Mouse (Mus musculus) heart, postnatal 14 days (tissue): ENCODE data around the gene Cenpb. TPM values are rescaled to one million over a fixed set of nuclear protein-coding genes. Genes with fewer than 3 reads are reported as not detected.

Experiments
- DNase-seq, 2 experiments: peaks; one replicate each; pipeline ENCODE4 v3.0.0; 2021 to 2022
- intact Hi-C: fragments of 180-260 bp; cut with DNase I; formaldehyde crosslinking; loops from one replicate; pipeline ENCODE4 v1.15.1; 2025
- total RNA-seq, 2 experiments: library from RNA; stranded (reverse); gene quantifications; 2 replicates each; pipeline ENCODE4 v1.2.3; 2021

The Cenpb gene
- total RNA-seq, 2 experiments from 2014 or later: 60.6 to 61.0 TPM

GRCm38 (mm10) chr2:131171401-131172104 lies 8.3 kb downstream of the Cenpb start:
- peak; percentile 68 to 72 for DNase-seq

DNA sequence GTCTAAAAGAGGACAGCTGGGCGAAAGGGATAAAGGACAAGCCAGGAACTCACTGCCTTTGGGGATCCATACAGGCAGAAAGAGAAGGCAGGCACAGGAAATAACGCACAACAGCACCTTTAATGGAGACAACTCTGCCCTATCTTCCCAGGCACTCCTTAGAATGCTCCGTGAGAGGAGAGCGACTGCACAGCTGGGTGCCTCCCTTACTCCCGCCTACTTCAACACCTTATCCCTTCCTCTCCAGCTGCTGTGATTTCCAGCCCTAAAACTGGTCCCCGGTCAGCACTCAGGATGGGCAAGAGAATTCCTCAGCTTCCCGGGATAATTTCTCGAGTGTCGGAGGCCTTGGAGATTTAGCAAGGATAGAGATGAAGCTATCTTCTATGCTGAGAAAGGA lies 8.9 kb downstream of the Cenpb start:
- intact Hi-C loops: no loop called here
- no peak for DNase-seq

More at GRCm38 (mm10) chr2:131171401-131172104, 8.3 kb downstream of the Cenpb start:
- intact Hi-C loops: no loop called here

DNA sequence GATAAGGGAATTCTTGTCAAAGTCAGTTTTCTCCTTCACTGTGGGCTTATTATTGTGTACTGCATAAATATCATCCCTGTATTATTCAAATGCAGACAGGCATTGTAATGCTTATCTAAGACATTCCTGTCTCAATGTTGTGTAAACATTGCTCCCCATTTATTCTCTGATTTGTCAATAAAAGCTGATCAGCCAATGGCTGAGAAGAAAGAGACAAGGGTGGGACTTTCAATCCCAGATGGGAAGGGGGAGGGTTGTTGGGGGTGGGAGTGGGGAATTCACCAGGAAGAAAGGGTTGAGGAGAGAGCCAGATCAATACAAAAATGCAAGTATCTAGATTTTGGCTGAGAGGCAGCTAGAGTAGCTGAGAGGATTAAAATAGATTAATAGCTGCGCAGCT lies 11.0 kb downstream of the Cenpb start:
- intact Hi-C loops: no loop called here
- DNase-seq: no peak

- intact Hi-C loops: no loop called here
- DNase-seq: no peak
These were observed 11.9 kb downstream of the Cenpb start for GRCm38 (mm10) chr2:131167984-131168383.

DNA sequence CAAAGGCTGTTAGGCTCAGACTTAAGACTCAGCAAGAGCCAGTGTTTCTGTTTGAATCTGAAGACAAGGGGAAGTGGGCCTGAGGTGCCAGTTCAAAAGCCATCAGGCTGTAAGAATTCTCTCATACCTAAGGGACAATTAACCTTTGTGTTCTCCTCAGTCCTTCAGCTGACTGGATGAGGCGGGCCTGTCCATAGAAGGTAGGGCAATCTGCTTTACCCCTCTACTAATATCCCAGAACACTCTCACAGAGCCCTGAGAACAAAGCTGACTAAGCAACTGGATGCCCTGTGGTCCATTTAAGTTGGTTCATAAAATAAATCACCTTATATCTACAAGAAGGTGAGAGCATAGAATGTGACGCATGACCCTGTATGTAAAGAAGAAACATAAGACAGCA lies 13.7 kb downstream of the Cenpb start:
- intact Hi-C loops: no loop called here
- DNase-seq: no peak

GRCm38 (mm10) chr2:131163924-131164323 lies 15.9 kb downstream of the Cenpb start:
- no peak for DNase-seq
- intact Hi-C loops: loop anchor here (5.0 kb wide), 1 partner anchor 253 kb away; no protein-coding TSS in a partner anchor

GRCm38 (mm10) chr2:131160671-131161111 lies 19.2 kb downstream of the Cenpb start:
- intact Hi-C loops: loop anchor here (1.0 to 5.0 kb wide), 2 partner anchors 66 to 257 kb away; no protein-coding TSS in a partner anchor
- no peak for DNase-seq

GRCm38 (mm10) chr2:131159938-131160581 lies 19.8 kb downstream of the Cenpb start, which contains the start of gene 1700037H04Rik:
TSS of gene 1700037H04Rik (minus strand) at chr2:131160081.
- intact Hi-C loops: loop anchor here (1.0 to 5.0 kb wide), 2 partner anchors 66 to 257 kb away; no protein-coding TSS in a partner anchor
- peak; percentile 96 for DNase-seq

- DNase-seq: no peak
- intact Hi-C loops: no loop called here
These were observed 20.4 kb downstream of the Cenpb start for GRCm38 (mm10) chr2:131159491-131159910.

DNA sequence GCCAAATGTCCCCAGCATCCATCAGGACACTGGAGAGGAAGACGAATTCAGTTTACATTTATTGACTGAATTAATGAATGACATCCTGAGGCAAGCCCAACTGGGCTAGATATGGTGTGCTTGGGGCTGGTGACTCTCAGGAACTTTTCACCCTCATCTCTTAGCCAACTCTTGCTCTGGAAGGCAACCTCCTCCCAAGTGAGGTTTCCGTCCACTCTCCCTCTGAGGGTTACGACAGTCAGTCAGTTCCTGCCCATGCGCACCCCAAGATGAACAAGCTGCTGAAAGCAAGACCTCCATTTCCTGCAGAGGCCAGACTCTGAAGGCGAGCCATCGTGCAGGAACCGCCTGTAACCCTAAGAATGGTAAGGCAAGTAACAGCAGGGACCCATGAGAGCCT lies 22.9 kb downstream of the Cenpb start:
- intact Hi-C loops: no loop called here
- no peak for DNase-seq

DNA sequence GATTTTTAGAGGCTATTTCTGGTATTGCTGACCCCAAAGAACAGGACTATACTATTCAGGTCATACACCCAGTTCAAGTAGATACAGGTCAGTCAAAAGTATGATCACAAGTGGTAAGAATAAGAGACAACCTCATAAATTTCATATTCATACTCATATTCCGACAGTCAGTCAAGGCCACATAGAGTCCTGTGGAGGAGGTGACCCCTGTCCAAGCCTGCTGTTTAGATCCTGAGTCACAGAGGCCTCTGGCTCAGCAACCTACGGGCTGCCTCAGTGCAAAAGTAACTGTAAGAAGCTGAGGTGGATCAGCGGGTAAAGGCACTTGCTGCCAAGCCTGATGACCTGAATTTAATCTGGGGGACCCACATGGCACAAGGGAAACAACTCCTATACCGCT lies 25.8 kb downstream of the Cenpb start:
- intact Hi-C loops: no loop called here

DNA sequence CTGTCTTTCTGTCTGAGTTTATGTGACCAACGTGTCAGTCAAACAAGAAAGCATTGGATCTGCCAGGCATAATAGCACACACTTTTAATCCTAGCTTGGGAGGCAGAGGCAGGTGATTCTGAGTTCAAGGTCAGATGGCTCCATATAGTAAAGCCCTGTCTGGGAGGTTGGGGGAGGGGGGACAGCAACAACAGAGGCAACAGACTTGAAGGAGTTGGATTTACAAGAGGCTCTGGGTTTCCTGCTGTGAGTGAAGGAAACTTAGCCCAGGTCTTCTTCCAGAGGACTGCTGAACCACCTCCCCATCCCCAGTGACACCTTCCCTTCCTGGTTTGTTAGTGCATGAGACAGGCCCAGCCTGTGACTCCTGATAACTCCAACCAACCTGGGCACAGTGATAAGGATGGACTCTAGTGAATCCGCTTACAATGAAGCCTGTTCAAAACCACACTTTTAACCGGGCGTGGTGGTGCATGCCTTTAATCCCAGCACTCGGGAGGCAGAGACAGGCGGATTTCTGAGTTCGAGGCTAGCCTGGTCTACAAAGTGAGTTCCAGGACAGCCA lies 27.6 kb downstream of the Cenpb start:
- DNase-seq: no peak
- intact Hi-C loops: no loop called here

More for the DNA sequence above, 25.8 kb downstream of the Cenpb start:
- DNase-seq: no peak

GRCm38 (mm10) chr2:131149254-131149578 lies 30.7 kb downstream of the Cenpb start:
- no peak for DNase-seq
- intact Hi-C loops: no loop called here

DNA sequence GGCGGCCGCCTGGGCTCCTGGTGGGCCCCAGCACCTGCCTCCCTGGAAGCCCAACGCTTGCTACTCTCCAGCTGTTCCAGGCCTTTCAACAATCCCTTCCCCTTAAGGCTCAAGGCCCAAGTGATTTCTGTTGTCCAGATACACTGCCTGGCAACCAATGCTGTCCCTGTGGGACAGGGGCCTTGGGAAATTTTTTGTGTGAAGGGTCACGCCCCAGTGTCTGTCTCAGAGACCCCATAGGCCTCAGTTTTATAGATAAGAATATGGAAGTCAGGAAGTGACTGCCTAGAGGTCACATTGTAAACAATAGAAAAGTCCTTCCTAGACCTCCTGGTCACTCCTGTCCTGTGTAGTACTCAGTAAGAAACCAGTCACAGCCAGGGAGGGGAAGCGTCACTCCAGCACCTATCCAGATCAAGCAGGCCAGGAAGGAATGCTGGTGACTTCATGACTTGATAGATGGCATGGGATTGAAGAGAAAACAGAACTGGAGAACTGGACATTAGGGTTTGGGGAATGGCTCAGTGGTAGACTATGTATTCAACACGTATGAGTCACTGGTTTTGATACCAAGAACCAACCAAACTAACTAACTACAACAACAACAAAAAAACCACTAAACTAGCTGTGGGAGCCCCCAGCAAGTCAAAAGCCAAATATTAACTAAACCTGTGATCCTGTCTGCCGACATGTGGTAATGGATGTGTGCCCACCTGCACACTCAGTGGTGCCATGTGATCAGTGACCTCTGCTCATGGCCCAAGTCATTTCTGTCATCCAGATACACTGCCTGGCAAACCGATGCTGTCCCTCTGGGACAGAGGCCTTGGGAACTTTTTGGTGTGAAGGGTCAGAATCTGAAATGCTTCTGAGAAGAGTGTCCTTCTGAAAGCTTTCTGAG lies 31.3 kb downstream of the Cenpb start:
- DNase-seq: no peak
- intact Hi-C loops: no loop called here

DNA sequence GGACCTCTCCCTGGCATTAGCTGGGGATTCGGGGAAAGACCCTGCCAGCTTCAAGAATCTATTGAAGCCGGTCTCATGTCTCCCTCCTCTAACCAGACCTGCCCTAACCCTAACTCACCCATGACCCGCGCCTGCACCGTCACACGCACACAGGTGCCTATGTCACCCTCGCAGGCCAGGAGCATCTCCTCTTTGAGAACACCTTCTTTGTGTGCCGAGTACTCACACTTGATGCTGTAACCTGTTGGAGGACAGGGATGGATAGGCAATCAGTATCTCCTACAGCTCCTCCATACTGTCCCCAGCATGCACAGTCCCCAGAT lies 32.9 kb downstream of the Cenpb start:
- no peak for DNase-seq

DNA sequence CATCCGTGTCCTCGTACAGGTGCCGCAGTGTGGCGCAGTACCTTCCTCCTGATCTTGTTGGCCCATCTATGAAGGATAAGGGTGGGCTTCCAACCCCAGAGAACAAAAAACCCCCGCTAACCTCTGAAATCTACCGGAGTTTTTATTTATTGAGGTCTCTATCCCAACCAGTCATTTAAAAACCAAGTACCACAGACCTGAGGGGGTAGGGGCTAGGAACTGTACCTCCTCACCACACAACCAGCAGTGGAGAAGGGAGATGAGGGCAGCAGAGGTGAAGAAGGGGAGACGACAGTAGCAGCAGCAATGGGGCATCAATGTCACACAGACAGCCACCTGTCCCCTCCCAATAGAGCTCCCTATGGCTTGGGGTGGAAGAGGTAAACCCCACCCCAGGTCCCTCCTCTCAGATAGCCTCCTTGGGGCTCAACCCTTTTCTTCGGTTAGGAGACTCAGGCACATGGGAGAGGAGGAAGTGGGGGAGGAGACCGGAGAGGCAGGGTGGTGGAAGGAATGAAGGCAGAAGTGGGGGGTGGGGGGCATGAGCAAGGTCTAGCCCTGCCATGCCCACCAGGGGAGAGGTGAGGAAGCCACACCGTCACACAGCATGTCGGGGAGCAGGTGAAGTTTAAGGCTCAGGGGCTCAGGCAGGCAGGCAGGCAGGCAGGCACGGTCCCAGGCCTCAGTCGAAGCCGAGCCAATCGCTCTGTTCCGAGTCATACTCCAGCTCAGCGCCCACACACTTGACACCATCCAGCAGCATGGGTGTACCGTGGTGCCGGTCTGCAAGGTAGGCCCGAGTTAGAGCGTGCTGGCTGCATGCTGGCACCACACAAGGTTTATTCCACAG lies 33.4 kb downstream of the Cenpb start:
- intact Hi-C loops: no loop called here

More for the DNA sequence above, 32.9 kb downstream of the Cenpb start:
- intact Hi-C loops: no loop called here

GRCm38 (mm10) chr2:131145536-131145935 lies 34.3 kb downstream of the Cenpb start:
- DNase-seq: no peak
- intact Hi-C loops: no loop called here

More for the DNA sequence above, 33.4 kb downstream of the Cenpb start:
- no peak for DNase-seq

DNA sequence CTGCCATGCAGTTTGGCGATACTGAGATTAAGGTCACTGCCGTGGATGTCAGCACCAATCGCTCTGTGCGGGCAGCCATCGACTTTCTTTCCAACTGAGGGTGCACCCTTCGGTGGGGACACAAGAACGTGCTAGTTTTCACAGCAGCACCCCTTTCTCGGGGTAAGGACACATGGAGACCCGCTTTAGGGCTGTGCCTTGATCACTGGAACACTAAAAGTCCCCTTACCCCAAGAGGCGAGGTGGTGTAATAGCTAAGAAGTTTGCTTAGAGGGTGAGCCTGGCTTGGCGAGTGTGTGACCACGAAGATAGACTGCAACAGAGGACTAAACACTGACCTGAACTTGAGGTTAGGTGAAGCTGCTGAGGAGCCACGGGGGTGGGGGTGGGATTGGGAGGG lies 34.7 kb downstream of the Cenpb start:
- DNase-seq: no peak
- intact Hi-C loops: no loop called here

DNA sequence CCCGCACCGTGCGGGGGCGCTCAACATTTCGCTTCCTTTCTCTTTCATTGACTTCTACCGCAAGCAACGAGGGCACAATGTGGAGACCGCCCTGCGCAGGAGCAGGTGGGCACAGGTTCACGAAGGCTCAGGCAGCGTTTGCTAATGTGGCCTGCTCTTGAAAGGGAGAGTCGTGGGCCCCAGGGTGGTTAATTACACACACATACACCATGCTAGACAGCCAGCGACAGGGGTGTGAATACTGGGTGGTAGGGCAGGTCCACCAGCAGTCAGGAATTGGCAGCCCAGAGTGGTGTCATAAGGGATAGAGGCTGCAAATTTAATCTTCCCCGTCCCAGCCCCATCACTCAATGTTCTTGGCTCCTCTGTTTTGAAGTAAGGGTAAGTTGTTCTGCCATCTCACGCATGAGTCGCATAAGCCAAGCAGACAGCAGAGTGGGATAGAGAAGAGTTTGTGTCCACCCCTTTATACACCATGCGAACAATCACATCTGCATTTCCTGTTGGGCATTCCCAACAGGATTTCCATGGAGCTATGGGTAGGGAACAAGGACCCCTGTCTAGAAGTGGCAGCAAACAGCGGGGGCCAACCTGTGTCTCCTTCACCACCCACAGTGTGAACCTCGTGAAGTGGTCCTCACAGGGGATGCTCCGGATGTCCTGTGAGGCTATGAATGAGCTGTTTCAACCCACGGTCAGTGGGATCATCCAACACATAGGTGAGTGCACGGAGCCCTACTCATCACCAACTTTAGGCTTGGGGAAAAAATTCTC lies 36.7 kb downstream of the Cenpb start:
- intact Hi-C loops: loop anchor here (1.0 to 2.0 kb wide), 2 partner anchors 45 to 48 kb away; no protein-coding TSS in a partner anchor
- DNase-seq: no peak
